Mouse (Mus musculus): ENCODE data around the gene Myl4. TPM values are rescaled to one million over a fixed set of nuclear protein-coding genes. Genes with fewer than 3 reads are reported as not detected.
"Not testable (repeated sequence)": the region's sequence is repeated elsewhere in the genome, so short reads cannot be mapped to it uniquely, and the experiment has no call there.

Gene Myl4
- 2,473 and 2,477 TPM in 2 replicates for polyA plus RNA-seq (2016; fragmentation: Nextera tagmentation; extraction: Ambion mirVana)

DNA sequence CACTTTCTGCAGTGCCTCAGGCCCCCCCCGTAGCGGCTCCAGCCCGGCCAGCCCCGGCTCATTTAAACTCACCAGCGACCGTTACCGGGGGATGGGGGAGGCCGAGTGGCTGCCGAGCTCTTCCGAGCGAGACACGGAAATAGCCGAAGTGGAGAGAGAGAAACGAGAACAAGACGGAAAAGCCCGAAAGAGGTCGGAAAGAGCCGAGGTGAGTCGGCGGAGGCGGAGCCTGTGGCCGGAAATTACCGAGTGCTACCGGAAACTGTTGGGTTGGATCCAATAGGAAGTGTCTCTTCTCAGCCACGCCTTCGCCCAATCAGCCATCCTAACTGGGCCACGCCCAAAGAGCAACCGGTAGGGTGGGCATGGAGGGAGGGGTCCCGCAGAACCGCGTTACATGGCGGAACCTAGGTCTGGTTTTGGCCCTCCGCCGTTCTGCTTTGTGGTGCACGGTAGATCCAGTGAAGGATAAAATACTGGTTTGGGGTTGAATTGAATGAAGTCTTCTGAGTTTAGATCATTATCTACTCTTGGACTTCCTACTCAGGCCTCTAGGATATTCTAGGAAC, at the start of gene Myl4, which contains the start of gene Cdc27:
TSS of gene Myl4 (plus strand) at position 258 of the 569 bp plus-strand sequence.
TSS of gene Cdc27 (minus strand) at position 215 of the 569 bp plus-strand sequence.
- H3K4me1 ChIP-seq (replicated peaks), result peaks cover 19% of the 10 kb centered on the region
- peak within 1 kb of the TSS; percentile 79 for H3K4me2 ChIP-seq
- peak within 1 kb of the TSS; percentile 87 for H3K4me3 ChIP-seq
- 0 out of 2 replicates have a peak, but pooled peaks cover under 1% of the 10 kb centered on the region for H3K36me3 ChIP-seq
- under 1% methylated on average over 35 of the region's 35 CpGs for WGBS
- H3K9ac ChIP-seq, result peak within 1 kb of the TSS; percentile 98
- H3K27ac ChIP-seq (ENCODE audit: poor library complexity, severe bottlenecking), result peak within 1 kb of the TSS; percentile 93
- peak; percentile 96 for ATAC-seq (ENCODE audit: insufficient number of reproducible peaks, low FRiP score)
- H3K9me3 ChIP-seq (replicated peaks), result no peaks in the 10 kb centered on the region
- H3K27me3 ChIP-seq (replicated peaks), result no peaks in the 10 kb centered on the region

DNA sequence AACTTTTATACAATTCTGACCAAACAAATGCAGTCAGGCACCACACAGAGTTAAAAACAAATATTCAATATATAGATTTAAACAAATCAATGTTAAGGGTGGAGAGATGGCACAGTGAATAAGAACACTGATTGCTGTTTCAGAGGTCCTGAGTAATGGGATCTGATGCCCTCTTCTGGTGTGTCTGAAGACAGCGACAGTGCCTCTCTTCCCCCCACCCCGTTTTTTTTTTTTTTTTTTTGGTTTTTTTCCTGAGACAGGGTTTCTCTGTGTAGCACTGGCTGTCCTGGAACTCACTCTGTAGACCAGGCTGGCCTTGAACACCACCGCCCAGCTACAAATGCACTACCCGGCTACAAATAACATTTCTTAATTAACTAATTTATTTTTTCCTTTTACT, 42.0 kb upstream of the Myl4 start:
- WGBS, result 78% methylated on average over 4 of the region's 4 CpGs
- Histone ChIP-seq H3K9me3 (replicated peaks) (no peaks in the 10 kb centered on the region), H3K9ac (no peak overlapping the region), H3K27me3 (replicated peaks) (no peaks in the 10 kb centered on the region), H3K4me2 (no peak overlapping the region), H3K4me1 (replicated peaks) (no peaks in the 10 kb centered on the region), H3K36me3 (peaks cover 75% of the 10 kb centered on the region), H3K27ac (ENCODE audit: poor library complexity, severe bottlenecking) (no peak overlapping the region), H3K4me3 (no peak overlapping the region)
- no peak for ATAC-seq (ENCODE audit: insufficient number of reproducible peaks, low FRiP score)

DNA sequence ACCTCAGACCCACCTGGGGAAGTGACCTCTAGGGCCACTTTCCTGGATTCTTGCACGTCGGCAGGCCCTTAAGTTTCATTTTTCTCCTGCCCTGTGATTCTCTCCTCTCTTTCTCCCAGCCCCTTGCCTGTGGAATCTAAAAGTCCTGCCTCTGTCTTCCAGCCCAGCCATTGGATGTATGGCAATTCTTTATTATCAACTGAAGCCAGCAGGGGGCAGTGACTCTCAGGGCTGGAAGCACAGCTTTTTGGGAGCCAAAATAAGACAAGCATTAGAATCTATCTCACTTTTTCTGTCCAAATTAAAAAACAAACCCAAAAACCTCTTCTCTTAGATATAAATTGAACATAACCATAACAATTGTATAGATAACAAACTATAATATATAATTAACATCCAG, 39.9 kb upstream of the Myl4 start:
- H3K4me2 ChIP-seq, result no peak overlapping the region
- H3K9me3 ChIP-seq (replicated peaks), result no peaks in the 10 kb centered on the region
- H3K4me3 ChIP-seq, result no peak overlapping the region
- H3K27ac ChIP-seq (ENCODE audit: poor library complexity, severe bottlenecking), result no peak overlapping the region
- no peaks in the 10 kb centered on the region for H3K27me3 ChIP-seq (replicated peaks)
- H3K9ac ChIP-seq, result no peak overlapping the region
- H3K36me3 ChIP-seq, result peaks cover 81% of the 10 kb centered on the region
- WGBS, result 76% methylated on average over 2 of the region's 2 CpGs
- ATAC-seq (ENCODE audit: insufficient number of reproducible peaks, low FRiP score), result no peak
- H3K4me1 ChIP-seq (replicated peaks), result no peaks in the 10 kb centered on the region

DNA sequence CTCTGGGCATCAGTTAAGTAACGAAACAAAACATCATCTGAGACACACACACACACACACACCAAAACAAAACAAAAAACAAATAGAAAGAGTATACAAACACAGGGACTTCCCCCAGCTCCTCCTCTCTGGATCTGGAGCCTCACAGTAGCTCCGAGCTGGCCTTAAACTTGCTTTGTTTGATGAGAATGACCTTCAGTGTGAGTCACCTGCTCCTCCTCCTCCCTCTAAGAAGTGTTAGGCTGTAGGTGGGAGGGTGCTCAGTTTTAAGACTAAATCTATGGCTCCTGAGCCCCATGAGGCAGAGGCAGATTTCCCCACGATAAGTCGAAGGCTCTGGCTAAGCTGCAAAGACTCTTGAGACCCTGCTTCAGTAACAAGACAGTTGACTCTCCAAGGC, 38.0 kb upstream of the Myl4 start:
- H3K9ac ChIP-seq, result no peak overlapping the region
- no peaks in the 10 kb centered on the region for H3K27me3 ChIP-seq (replicated peaks)
- no peak overlapping the region for H3K4me3 ChIP-seq
- no peak for ATAC-seq (ENCODE audit: insufficient number of reproducible peaks, low FRiP score)
- no peaks in the 10 kb centered on the region for H3K4me1 ChIP-seq (replicated peaks)
- H3K36me3 ChIP-seq, result peaks cover 83% of the 10 kb centered on the region
- 89% methylated on average over 4 of the region's 4 CpGs for WGBS
- no peak overlapping the region for H3K4me2 ChIP-seq
- H3K9me3 ChIP-seq (replicated peaks), result no peaks in the 10 kb centered on the region
- no peak overlapping the region for H3K27ac ChIP-seq (ENCODE audit: poor library complexity, severe bottlenecking)

DNA sequence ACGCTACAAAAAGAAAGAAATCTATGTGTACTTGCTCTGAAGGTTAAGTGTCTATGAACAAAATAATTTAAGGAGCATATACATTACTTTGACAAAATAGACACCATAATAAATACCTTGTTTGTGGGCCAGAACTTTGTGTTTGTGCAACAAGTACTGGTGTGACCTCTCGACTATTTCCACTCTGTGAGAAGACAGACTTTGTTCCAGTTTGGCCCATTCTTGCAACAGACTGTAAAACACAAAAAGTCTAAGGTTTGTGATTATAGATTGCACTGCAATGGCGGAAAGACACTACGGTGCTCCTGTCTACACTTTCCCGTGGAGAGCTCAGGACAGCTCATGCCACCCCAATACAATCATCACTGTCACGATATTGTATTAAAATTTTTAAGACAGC, 24.5 kb upstream of the Myl4 start:
- H3K4me1 ChIP-seq (replicated peaks), result no peaks in the 10 kb centered on the region
- no peak overlapping the region for H3K27ac ChIP-seq (ENCODE audit: poor library complexity, severe bottlenecking)
- no peak overlapping the region for H3K4me2 ChIP-seq
- no peak overlapping the region for H3K4me3 ChIP-seq
- no peak overlapping the region for H3K9ac ChIP-seq
- ATAC-seq (ENCODE audit: insufficient number of reproducible peaks, low FRiP score), result no peak
- peaks cover 63% of the 10 kb centered on the region for H3K36me3 ChIP-seq
- H3K27me3 ChIP-seq (replicated peaks), result no peaks in the 10 kb centered on the region
- 94% methylated on average over 6 of the region's 6 CpGs for WGBS
- H3K9me3 ChIP-seq (replicated peaks), result no peaks in the 10 kb centered on the region

DNA sequence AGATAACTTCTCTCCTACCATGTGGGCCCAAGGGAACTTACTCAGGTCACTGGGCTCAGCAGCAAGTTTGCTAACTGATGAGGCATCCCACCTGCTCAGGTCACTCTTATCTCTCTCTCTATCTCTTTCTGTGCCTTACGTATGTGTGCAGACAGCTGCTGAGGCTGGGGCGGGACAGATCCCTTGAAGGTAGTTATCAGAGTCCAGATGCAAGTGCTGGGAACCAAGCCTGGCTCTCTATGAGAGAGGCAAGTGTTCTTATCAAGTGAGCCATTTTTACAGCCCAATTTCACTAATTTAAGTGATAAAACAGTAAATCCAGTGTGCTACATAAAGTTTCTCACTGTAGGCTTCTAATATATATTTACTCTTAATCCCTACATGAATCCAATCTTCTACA, 13.6 kb upstream of the Myl4 start:
- Histone ChIP-seq H3K9ac (no peak overlapping the region), H3K4me3 (no peak overlapping the region), H3K4me1 (replicated peaks) (peaks cover 8% of the 10 kb centered on the region), H3K4me2 (no peak overlapping the region), H3K27me3 (replicated peaks) (no peaks in the 10 kb centered on the region), H3K36me3 (peaks cover 33% of the 10 kb centered on the region), H3K27ac (ENCODE audit: poor library complexity, severe bottlenecking) (no peak overlapping the region), H3K9me3 (replicated peaks) (no peaks in the 10 kb centered on the region)
- ATAC-seq (ENCODE audit: insufficient number of reproducible peaks, low FRiP score), result no peak
- WGBS, result 76% methylated on average over 2 of the region's 2 CpGs

DNA sequence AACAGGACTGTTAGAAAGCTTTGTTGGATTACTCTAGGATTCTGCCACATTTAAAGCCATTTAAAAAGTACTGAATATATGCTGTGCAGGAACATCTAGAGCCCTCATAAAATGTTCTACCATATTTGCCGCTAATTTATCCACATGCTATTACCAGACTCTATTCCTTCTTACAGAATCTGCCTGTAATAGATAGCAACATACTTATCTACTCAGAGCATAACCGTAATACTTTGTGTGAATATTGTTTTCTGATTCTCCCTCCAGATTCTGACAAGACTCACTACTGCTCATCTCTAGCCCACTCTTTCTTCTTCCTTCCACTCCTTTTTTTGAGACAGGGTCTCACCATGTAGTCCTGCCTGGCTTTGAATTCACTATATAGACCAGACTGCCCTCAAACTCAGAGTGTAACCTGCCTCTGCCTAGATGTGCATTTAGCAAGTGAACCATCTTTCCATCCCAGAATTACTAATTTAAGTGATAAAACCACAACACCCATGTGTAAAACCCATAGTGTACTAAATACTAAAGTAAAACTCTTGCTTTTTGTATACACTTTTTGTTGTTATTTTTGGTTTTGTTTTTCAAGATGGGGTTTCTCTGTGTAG, 12.4 kb upstream of the Myl4 start:
- no peak for ATAC-seq (ENCODE audit: insufficient number of reproducible peaks, low FRiP score)
- Histone ChIP-seq H3K27me3 (replicated peaks) (no peaks in the 10 kb centered on the region), H3K4me1 (replicated peaks) (peaks cover 10% of the 10 kb centered on the region), H3K4me2 (no peak overlapping the region), H3K9ac (no peak overlapping the region), H3K27ac (ENCODE audit: poor library complexity, severe bottlenecking) (no peak overlapping the region), H3K36me3 (peaks cover 26% of the 10 kb centered on the region), H3K9me3 (replicated peaks) (no peaks in the 10 kb centered on the region), H3K4me3 (no peak overlapping the region)
- 88% methylated on average over 2 of the region's 2 CpGs for WGBS

DNA sequence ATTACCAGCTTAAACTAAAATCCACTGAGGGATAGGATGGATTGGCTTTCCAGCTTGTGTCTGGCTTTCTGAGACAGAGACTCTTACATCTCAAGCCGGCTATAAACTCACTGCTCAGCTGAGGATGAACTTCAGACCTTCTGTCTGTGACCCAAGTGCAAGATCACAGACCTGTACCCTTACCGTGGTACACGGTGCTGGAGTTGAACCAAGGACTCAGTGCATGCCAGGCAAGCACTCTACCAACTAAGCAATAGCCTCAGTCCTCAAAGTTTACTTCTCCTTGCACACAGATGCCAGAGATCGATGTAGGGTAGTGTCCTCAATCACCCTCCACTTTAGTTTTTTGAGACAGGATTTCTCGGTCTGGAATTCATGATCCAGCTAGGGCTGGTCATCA, 10.7 kb upstream of the Myl4 start:
- Histone ChIP-seq H3K27ac (ENCODE audit: poor library complexity, severe bottlenecking) (no peak overlapping the region), H3K27me3 (replicated peaks) (no peaks in the 10 kb centered on the region), H3K4me1 (replicated peaks) (peaks cover 12% of the 10 kb centered on the region), H3K4me3 (no peak overlapping the region), H3K4me2 (no peak overlapping the region), H3K36me3 (peaks cover 13% of the 10 kb centered on the region), H3K9me3 (replicated peaks) (no peaks in the 10 kb centered on the region), H3K9ac (no peak overlapping the region)
- 97% methylated on average over 5 of the region's 5 CpGs for WGBS
- no peak for ATAC-seq (ENCODE audit: insufficient number of reproducible peaks, low FRiP score)

DNA sequence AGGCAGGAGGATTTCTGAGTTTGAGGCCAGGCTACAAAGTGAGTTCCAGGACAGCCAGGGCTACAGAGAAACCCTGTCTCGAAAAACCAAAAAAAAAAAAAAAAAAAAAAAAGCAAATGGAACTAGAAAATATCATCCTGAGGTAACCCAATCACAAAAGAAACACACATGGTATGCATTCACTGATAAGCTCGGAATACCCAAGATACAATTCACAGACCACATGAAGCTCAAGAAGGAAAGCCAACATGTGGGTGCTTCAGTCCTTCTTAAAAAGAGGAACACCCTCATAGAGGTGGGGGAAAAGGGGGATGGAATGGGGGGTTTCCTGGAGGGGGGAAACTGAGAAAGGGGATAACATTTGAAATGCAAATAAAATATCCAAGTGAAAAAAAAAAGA, 7.1 kb upstream of the Myl4 start:
- H3K4me3 ChIP-seq; H3K27me3 ChIP-seq (replicated peaks); H3K27ac ChIP-seq (ENCODE audit: poor library complexity, severe bottlenecking); H3K9me3 ChIP-seq (replicated peaks); H3K9ac ChIP-seq; ATAC-seq (ENCODE audit: insufficient number of reproducible peaks, low FRiP score); H3K4me2 ChIP-seq: not testable (repeated sequence)
- Histone ChIP-seq H3K4me1 (replicated peaks) (peaks cover 36% of the 10 kb centered on the region), H3K36me3 (peaks cover 16% of the 10 kb centered on the region)
- 49% methylated on average over 2 of the region's 2 CpGs for WGBS

DNA sequence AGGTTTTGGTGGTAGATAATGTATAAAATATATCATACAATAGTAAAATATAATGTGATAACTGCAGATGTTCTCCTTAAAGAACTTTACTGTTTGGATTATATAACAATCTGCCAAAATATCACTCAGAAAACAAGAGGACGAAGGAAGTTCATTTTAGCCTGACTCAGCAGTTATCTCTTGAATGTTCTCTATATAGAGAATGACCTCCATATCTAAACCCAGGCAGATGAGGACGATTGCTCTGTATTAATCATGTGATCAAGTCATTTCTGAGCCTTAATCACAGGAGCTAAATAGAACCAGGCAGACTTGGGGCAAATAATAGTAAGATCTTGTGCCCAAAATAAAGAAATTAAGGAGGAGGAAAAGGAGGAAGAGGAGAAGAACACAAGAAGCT, 6.0 kb upstream of the Myl4 start:
- no peak for ATAC-seq (ENCODE audit: insufficient number of reproducible peaks, low FRiP score)
- Histone ChIP-seq H3K4me1 (replicated peaks) (peaks cover 39% of the 10 kb centered on the region), H3K9me3 (replicated peaks) (no peaks in the 10 kb centered on the region), H3K4me2 (no peak overlapping the region), H3K36me3 (peaks cover 16% of the 10 kb centered on the region), H3K27ac (ENCODE audit: poor library complexity, severe bottlenecking) (0 out of 2 replicates have a peak overlapping the region, but pooled peaks have one; percentile 18), H3K9ac (no peak overlapping the region), H3K27me3 (replicated peaks) (no peaks in the 10 kb centered on the region), H3K4me3 (no peak overlapping the region)
- WGBS, result 57% methylated on average over 2 of the region's 2 CpGs

DNA sequence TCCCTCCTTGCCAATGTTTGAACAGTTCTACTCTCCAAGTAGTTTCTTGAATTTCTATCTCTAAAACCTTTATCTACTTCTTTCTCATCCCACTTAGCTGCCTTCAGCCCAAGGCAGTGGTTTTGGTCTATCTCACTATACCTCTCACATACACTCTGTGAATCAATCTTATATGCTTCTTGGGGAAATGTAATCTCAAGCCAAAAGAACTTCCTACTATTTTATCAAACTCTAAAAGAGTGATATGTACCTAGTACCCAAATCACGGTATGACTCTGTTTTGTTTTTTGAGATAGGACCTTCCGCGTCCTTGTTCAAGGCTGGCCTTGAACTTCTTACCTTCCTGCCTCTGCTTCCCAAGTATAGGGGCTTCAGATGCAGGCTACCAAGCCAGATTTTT, 3.0 kb upstream of the Myl4 start:
- Histone ChIP-seq H3K9ac (no peak overlapping the region), H3K9me3 (replicated peaks) (no peaks in the 10 kb centered on the region), H3K4me3 (no peak overlapping the region), H3K4me2 (no peak overlapping the region), H3K36me3 (0 out of 2 replicates have a peak, but pooled peaks cover 10% of the 10 kb centered on the region), H3K4me1 (replicated peaks) (peaks cover 29% of the 10 kb centered on the region), H3K27me3 (replicated peaks) (no peaks in the 10 kb centered on the region), H3K27ac (ENCODE audit: poor library complexity, severe bottlenecking) (no peak overlapping the region)
- WGBS, result 76% methylated on average over 3 of the region's 3 CpGs
- ATAC-seq (ENCODE audit: insufficient number of reproducible peaks, low FRiP score), result no peak
